Mouse (Mus musculus): ENCODE measurements around the gene Gm37419. TPM values are rescaled to one million over a fixed set of nuclear protein-coding genes. Genes with fewer than 3 reads are reported as not detected.

The Gm37419 gene
- polyA plus RNA-seq, 1 experiment from 2014 or later = not detected

GRCm38 (mm10) chr16:23997912-23998311 is 9.6 kb downstream of the Gm37419 start:
- peaks cover 10% of the 10 kb centered on the region for H3K4me1 ChIP-seq (replicated peaks)
- no peaks in the 10 kb centered on the region for H3K27me3 ChIP-seq (replicated peaks)
- 84% methylated on average over 6 of the region's 6 CpGs for WGBS
- no peak for ATAC-seq (ENCODE audit: insufficient number of reproducible peaks, low FRiP score)
- H3K27ac ChIP-seq (ENCODE audit: poor library complexity, severe bottlenecking) = no peak overlapping the region
- H3K4me2 ChIP-seq = no peak overlapping the region
- no peak overlapping the region for H3K9ac ChIP-seq
- H3K9me3 ChIP-seq (replicated peaks) = no peaks in the 10 kb centered on the region
- H3K4me3 ChIP-seq = no peak overlapping the region
- no peaks in the 10 kb centered on the region for H3K36me3 ChIP-seq

- Histone ChIP-seq H3K4me2 (no peak overlapping the region), H3K27ac (ENCODE audit: poor library complexity, severe bottlenecking) (no peak overlapping the region), H3K27me3 (replicated peaks) (no peaks in the 10 kb centered on the region), H3K4me1 (replicated peaks) (no peaks in the 10 kb centered on the region), H3K4me3 (no peak overlapping the region), H3K9ac (no peak overlapping the region), H3K9me3 (replicated peaks) (no peaks in the 10 kb centered on the region), H3K36me3 (no peaks in the 10 kb centered on the region)
- 83% methylated on average over 8 of the region's 8 CpGs for WGBS
- ATAC-seq (ENCODE audit: insufficient number of reproducible peaks, low FRiP score) = no peak
These were observed 17.6 kb downstream of the Gm37419 start for GRCm38 (mm10) chr16:24005928-24006327.

GRCm38 (mm10) chr16:24009891-24010290 is 21.6 kb downstream of the Gm37419 start:
- WGBS = 87% methylated on average over 2 of the region's 2 CpGs
- Histone ChIP-seq H3K4me3 (no peak overlapping the region), H3K27ac (ENCODE audit: poor library complexity, severe bottlenecking) (no peak overlapping the region), H3K9ac (no peak overlapping the region), H3K27me3 (replicated peaks) (no peaks in the 10 kb centered on the region), H3K4me1 (replicated peaks) (no peaks in the 10 kb centered on the region), H3K36me3 (no peaks in the 10 kb centered on the region), H3K9me3 (replicated peaks) (no peaks in the 10 kb centered on the region), H3K4me2 (no peak overlapping the region)
- no peak for ATAC-seq (ENCODE audit: insufficient number of reproducible peaks, low FRiP score)

GRCm38 (mm10) chr16:24011306-24011705 is 23.0 kb downstream of the Gm37419 start:
- H3K4me1 ChIP-seq (replicated peaks) = no peaks in the 10 kb centered on the region
- ATAC-seq (ENCODE audit: insufficient number of reproducible peaks, low FRiP score) = no peak
- WGBS = 63% methylated on average over 3 of the region's 3 CpGs

GRCm38 (mm10) chr16:24012066-24012465 is 23.8 kb downstream of the Gm37419 start:
- Histone ChIP-seq H3K36me3 (no peaks in the 10 kb centered on the region), H3K27me3 (replicated peaks) (no peaks in the 10 kb centered on the region), H3K9ac (no peak overlapping the region), H3K4me1 (replicated peaks) (no peaks in the 10 kb centered on the region), H3K27ac (ENCODE audit: poor library complexity, severe bottlenecking) (no peak overlapping the region), H3K9me3 (replicated peaks) (no peaks in the 10 kb centered on the region), H3K4me3 (no peak overlapping the region), H3K4me2 (no peak overlapping the region)
- WGBS = 34% methylated on average over 3 of the region's 3 CpGs
- ATAC-seq (ENCODE audit: insufficient number of reproducible peaks, low FRiP score) = no peak

More at GRCm38 (mm10) chr16:24011306-24011705, 23.0 kb downstream of the Gm37419 start:
- no peaks in the 10 kb centered on the region for H3K9me3 ChIP-seq (replicated peaks)
- H3K4me2 ChIP-seq = no peak overlapping the region
- no peak overlapping the region for H3K27ac ChIP-seq (ENCODE audit: poor library complexity, severe bottlenecking)
- H3K4me3 ChIP-seq = no peak overlapping the region
- H3K9ac ChIP-seq = no peak overlapping the region
- no peaks in the 10 kb centered on the region for H3K36me3 ChIP-seq
- no peaks in the 10 kb centered on the region for H3K27me3 ChIP-seq (replicated peaks)

GRCm38 (mm10) chr16:24014378-24014777 is 26.1 kb downstream of the Gm37419 start:
- 30% methylated on average over 3 of the region's 3 CpGs for WGBS
- no peak overlapping the region for H3K4me2 ChIP-seq
- no peak for ATAC-seq (ENCODE audit: insufficient number of reproducible peaks, low FRiP score)
- no peak overlapping the region for H3K27ac ChIP-seq (ENCODE audit: poor library complexity, severe bottlenecking)
- no peak overlapping the region for H3K4me3 ChIP-seq
- H3K36me3 ChIP-seq = no peaks in the 10 kb centered on the region
- no peaks in the 10 kb centered on the region for H3K27me3 ChIP-seq (replicated peaks)
- H3K9me3 ChIP-seq (replicated peaks) = no peaks in the 10 kb centered on the region
- H3K9ac ChIP-seq = no peak overlapping the region
- H3K4me1 ChIP-seq (replicated peaks) = no peaks in the 10 kb centered on the region

GRCm38 (mm10) chr16:24016273-24016672 is 28.0 kb downstream of the Gm37419 start:
- H3K9me3 ChIP-seq (replicated peaks) = no peaks in the 10 kb centered on the region
- 57% methylated on average over 6 of the region's 6 CpGs for WGBS
- H3K27me3 ChIP-seq (replicated peaks) = no peaks in the 10 kb centered on the region
- H3K4me2 ChIP-seq = no peak overlapping the region
- no peaks in the 10 kb centered on the region for H3K4me1 ChIP-seq (replicated peaks)
- no peaks in the 10 kb centered on the region for H3K36me3 ChIP-seq
- ATAC-seq (ENCODE audit: insufficient number of reproducible peaks, low FRiP score) = no peak
- no peak overlapping the region for H3K27ac ChIP-seq (ENCODE audit: poor library complexity, severe bottlenecking)
- H3K9ac ChIP-seq = no peak overlapping the region
- no peak overlapping the region for H3K4me3 ChIP-seq

- H3K9me3 ChIP-seq (replicated peaks) = no peaks in the 10 kb centered on the region
- no peaks in the 10 kb centered on the region for H3K4me1 ChIP-seq (replicated peaks)
- no peaks in the 10 kb centered on the region for H3K36me3 ChIP-seq
- H3K4me2 ChIP-seq = no peak overlapping the region
- no peaks in the 10 kb centered on the region for H3K27me3 ChIP-seq (replicated peaks)
- no peak overlapping the region for H3K9ac ChIP-seq
- no peak overlapping the region for H3K4me3 ChIP-seq
- WGBS = 55% methylated on average over 5 of the region's 5 CpGs
- H3K27ac ChIP-seq (ENCODE audit: poor library complexity, severe bottlenecking) = no peak overlapping the region
- no peak for ATAC-seq (ENCODE audit: insufficient number of reproducible peaks, low FRiP score)
These were observed 28.5 kb downstream of the Gm37419 start for GRCm38 (mm10) chr16:24016742-24017141.

GRCm38 (mm10) chr16:24021722-24022121 is 33.4 kb downstream of the Gm37419 start:
- no peaks in the 10 kb centered on the region for H3K36me3 ChIP-seq
- H3K9ac ChIP-seq = no peak overlapping the region
- H3K4me1 ChIP-seq (replicated peaks) = peaks cover 5% of the 10 kb centered on the region; the same call in 1 of the 2 replicates
- H3K4me2 ChIP-seq = no peak overlapping the region
- no peak overlapping the region for H3K4me3 ChIP-seq
- 48% methylated on average over 1 of the region's 1 CpGs for WGBS
- no peak overlapping the region for H3K27ac ChIP-seq (ENCODE audit: poor library complexity, severe bottlenecking)
- H3K27me3 ChIP-seq (replicated peaks) = no peaks in the 10 kb centered on the region
- no peaks in the 10 kb centered on the region for H3K9me3 ChIP-seq (replicated peaks)
- ATAC-seq (ENCODE audit: insufficient number of reproducible peaks, low FRiP score) = no peak

- H3K4me3 ChIP-seq = no peak overlapping the region
- H3K9me3 ChIP-seq (replicated peaks) = no peaks in the 10 kb centered on the region
- H3K4me2 ChIP-seq = no peak overlapping the region
- no peaks in the 10 kb centered on the region for H3K36me3 ChIP-seq
- no peak overlapping the region for H3K9ac ChIP-seq
- H3K27ac ChIP-seq (ENCODE audit: poor library complexity, severe bottlenecking) = no peak overlapping the region
- no peaks in the 10 kb centered on the region for H3K27me3 ChIP-seq (replicated peaks)
- 76% methylated on average over 4 of the region's 4 CpGs for WGBS
- H3K4me1 ChIP-seq (replicated peaks) = peaks cover 5% of the 10 kb centered on the region; the same call in 1 of the 2 replicates
- ATAC-seq (ENCODE audit: insufficient number of reproducible peaks, low FRiP score) = no peak
These were observed 34.3 kb downstream of the Gm37419 start for GRCm38 (mm10) chr16:24022605-24023004.

GRCm38 (mm10) chr16:24025442-24025841 is 37.2 kb downstream of the Gm37419 start:
- no peak overlapping the region for H3K4me3 ChIP-seq

GRCm38 (mm10) chr16:24029965-24030672 is 41.8 kb downstream of the Gm37419 start:
- H3K27ac ChIP-seq (ENCODE audit: poor library complexity, severe bottlenecking) = no peak overlapping the region
- no peak overlapping the region for H3K9ac ChIP-seq
- H3K4me1 ChIP-seq (replicated peaks) = peaks cover 5% of the 10 kb centered on the region; the same call in 1 of the 2 replicates
- H3K4me2 ChIP-seq = no peak overlapping the region
- H3K9me3 ChIP-seq (replicated peaks) = no peaks in the 10 kb centered on the region
- H3K4me3 ChIP-seq = no peak overlapping the region
- ATAC-seq (ENCODE audit: insufficient number of reproducible peaks, low FRiP score) = no peak
- no peaks in the 10 kb centered on the region for H3K27me3 ChIP-seq (replicated peaks)
- H3K36me3 ChIP-seq = no peaks in the 10 kb centered on the region
- WGBS = 66% methylated on average over 2 of the region's 2 CpGs

More at GRCm38 (mm10) chr16:24025442-24025841, 37.2 kb downstream of the Gm37419 start:
- H3K27ac ChIP-seq (ENCODE audit: poor library complexity, severe bottlenecking) = no peak overlapping the region
- no peak for ATAC-seq (ENCODE audit: insufficient number of reproducible peaks, low FRiP score)
- H3K4me2 ChIP-seq = no peak overlapping the region
- no peaks in the 10 kb centered on the region for H3K9me3 ChIP-seq (replicated peaks)
- no peaks in the 10 kb centered on the region for H3K36me3 ChIP-seq
- H3K27me3 ChIP-seq (replicated peaks) = no peaks in the 10 kb centered on the region
- WGBS = 37% methylated on average over 7 of the region's 7 CpGs
- H3K4me1 ChIP-seq (replicated peaks) = peaks cover 5% of the 10 kb centered on the region; the same call in 1 of the 2 replicates
- H3K9ac ChIP-seq = no peak overlapping the region
